Mouse (Mus musculus) bone marrow macrophage, adult 2 months (primary cell): Measurements from ENCODE around the gene Gpx3. TPM values are rescaled to one million over a fixed set of nuclear protein-coding genes. Genes with fewer than 3 reads are reported as not detected.

Experiments
- H3K27ac ChIP-seq: 2 replicates; pipeline ENCODE4 v1.5.1; 2012; ENCODE audit warnings: low read depth, low read length; ENCODE audit not compliant: insufficient read depth
- H3K4me1 ChIP-seq: 2 replicates; pipeline ENCODE4 v1.6.1; 2012; ENCODE audit warnings: low read length; ENCODE audit not compliant: control insufficient read depth, insufficient read depth
- H3K4me3 ChIP-seq: 2 replicates; pipeline ENCODE4 v1.5.1; 2012; ENCODE audit warnings: mild to moderate bottlenecking, low read length, moderate library complexity; ENCODE audit not compliant: insufficient read depth
- CTCF ChIP-seq: IDR thresholded peaks from 2 replicates; pipeline ENCODE4 v1.5.1; 2012; ENCODE audit warnings: low read depth, mild to moderate bottlenecking, low read length, moderate library complexity
- POLR2A ChIP-seq: IDR thresholded peaks from 2 replicates; pipeline ENCODE4 v1.6.1; 2012; ENCODE audit warnings: mild to moderate bottlenecking, low read depth, low read length, borderline replicate concordance
- polyA plus RNA-seq: library from polyadenylated mRNA; stranded (reverse); fragments of >200 nt; gene quantifications from 2 replicates; pipeline ENCODE4 v1.2.4, GENCODE M21; 2012; ENCODE audit not compliant: missing spikeins, insufficient read depth, insufficient read length

Gpx3 gene
- polyA plus RNA-seq, 1 experiment: 13.8 TPM

DNA sequence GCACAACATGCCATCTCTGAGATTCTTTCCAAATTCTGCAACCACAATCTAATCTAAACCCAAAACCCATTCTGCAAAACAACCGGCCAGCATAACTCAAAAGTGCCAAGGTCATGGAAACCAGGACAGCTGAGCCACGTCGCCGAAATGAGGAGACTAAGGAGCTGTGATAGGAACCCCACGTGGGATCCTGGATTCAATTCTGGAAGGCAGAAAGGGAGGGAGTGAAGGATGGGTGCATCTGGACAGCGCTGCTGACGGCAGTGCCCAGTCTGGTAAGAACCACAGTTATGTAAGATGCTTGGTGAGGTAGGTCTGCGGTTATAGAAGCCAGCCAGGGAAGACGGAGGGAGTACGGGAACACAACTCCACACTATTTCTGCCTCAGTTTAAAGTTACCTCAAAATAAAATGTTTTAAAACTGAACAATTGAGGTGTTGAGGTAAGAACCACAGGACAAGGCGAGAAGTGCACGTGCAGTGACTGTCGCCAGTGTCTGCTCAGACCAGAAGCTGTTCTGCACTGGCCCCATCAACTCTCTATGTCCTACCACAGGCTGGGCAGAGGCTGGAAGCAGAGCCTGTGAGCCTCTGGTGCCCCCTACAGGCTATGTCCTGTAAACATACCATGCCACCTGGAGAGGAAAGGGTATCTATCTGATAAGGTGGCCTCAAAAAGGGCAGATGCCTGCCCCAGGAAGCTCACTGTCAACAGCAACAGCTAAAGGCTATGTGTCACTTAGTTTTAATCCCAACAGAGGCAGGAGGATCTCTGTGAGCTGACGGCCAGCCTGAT is 25.3 kb downstream of the Gpx3 start:
- TF ChIP-seq CTCF (peak; percentile 83), POLR2A (no peak)
- Histone ChIP-seq H3K4me1 (no peaks in the 10 kb centered on the region), H3K27ac (no peak overlapping the region)

DNA sequence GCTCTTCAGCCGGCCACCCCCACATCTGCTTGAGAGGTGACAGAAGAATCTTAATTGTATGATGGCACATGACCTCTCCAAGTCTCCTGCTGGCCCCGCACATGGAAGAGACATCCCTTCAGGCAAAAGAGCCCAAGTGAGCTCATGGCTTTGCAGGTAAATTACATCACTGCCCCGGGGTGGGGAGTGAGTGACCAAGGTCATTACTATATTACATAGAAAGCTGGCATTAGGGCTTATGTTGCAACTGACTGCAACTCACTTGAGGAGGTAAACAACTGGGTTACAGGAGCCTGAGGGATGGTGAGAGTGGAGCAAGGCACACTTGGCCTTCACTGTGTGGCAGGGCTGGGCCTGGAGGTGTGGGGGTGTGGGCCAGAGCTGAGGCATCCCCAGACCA is 26.0 kb downstream of the Gpx3 start:
- TF ChIP-seq CTCF (no peak), POLR2A (no peak)

More for the DNA sequence above, 25.3 kb downstream of the Gpx3 start:
- H3K4me3 ChIP-seq: no peak overlapping the region

DNA sequence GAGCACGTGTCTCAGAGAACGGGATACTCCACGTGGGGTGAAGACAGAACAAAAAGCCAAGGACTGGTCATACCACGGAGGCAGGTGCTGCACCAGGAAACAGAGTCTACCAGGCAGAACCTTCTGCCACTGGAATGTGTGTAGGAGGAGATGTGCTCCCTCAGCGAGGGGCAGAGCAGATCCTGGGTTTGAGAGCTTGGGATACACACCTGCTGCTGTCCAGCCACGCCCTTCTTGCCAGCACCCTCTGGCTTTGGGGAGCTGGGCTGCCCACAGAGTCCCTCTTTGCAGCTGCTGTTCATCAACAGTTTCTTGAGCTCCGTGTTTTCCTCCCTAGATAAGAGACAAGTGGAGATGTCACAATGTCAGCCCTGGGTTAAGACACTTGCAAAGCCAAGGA is 26.6 kb downstream of the Gpx3 start:
- TF ChIP-seq POLR2A (no peak), CTCF (no peak)

More for the DNA sequence above, 26.0 kb downstream of the Gpx3 start:
- H3K27ac ChIP-seq: no peak overlapping the region
- no peaks in the 10 kb centered on the region for H3K4me1 ChIP-seq
- H3K4me3 ChIP-seq: no peak overlapping the region

DNA sequence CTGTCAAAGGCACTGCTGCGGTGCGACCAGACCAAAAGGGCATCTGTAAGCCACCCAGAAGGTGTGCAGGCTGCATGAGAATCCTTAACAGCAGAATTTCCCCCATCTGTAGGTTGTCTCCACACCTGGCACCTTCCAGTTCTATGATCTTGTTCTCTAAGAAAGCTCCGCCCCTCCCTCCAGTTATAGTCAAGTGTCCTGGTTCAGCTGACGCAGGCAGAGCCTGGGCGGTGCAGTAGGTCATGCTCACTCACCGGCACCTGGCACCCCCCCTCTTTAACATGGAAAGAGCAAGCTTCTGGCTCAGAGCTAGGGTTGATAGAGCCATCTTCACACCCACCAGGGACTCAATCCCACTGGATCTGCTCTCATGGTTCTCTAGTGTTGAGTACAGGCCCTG is 27.0 kb downstream of the Gpx3 start:
- H3K27ac ChIP-seq: no peak overlapping the region

More for the DNA sequence above, 26.6 kb downstream of the Gpx3 start:
- H3K4me1 ChIP-seq: peaks cover 6% of the 10 kb centered on the region
- no peak overlapping the region for H3K27ac ChIP-seq
- no peak overlapping the region for H3K4me3 ChIP-seq

DNA sequence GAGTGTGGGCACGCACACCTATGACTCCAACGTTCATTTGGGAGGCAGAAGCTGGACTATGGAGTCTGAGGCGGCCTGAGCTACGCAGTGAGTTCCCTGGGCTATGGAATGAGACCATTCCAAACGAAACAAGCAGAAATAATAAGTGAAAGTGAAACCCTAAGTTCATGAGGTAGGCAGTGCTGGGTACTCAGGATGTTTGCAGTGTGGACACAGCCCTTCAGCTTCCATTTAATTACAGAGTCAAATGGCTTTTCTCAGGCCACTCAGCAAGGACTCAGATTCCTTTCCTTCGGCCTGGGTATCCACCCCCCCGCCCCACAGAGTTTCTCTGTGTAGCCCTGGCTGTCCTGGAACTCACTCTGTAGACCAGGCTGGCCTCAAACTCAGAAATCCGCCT is 27.5 kb downstream of the Gpx3 start:
- TF ChIP-seq POLR2A (no peak), CTCF (no peak)
- no peak overlapping the region for H3K27ac ChIP-seq
- no peak overlapping the region for H3K4me3 ChIP-seq
- H3K4me1 ChIP-seq: peaks cover 13% of the 10 kb centered on the region

More for the DNA sequence above, 27.0 kb downstream of the Gpx3 start:
- peaks cover 9% of the 10 kb centered on the region for H3K4me1 ChIP-seq
- TF ChIP-seq POLR2A: no peak
- TF ChIP-seq CTCF: no peak
- no peak overlapping the region for H3K4me3 ChIP-seq

DNA sequence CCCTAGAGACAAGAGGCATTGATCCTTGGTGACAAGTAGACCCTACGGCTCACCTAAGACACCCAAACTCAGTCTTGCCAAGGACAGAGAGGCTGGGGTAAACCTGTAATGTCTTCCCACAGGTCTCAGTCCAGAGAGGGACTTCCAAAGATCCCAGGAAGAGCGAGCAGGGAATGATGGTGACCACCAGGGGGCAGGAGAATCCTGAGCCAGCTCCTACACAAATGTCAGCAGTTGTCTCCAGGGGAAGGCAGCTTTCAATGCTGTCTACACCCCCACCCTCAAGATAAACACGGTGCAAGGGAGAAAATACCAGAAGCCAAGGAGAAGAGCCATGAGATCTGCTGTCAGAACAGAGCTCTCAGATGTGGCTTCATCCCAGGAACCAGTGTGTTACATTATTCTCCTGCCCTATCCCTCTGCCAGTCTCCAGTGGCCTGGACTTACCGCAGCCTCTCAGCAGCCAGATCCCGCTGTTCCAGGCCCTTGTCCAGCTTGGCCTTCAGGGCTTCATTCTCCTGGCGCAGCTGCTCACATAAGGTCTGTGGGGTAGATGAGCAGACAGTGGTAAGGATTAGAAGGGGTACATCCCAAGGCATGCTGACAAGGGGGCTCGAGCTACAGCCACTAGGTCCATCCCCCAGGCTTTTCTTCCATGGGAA is 28.2 kb downstream of the Gpx3 start:
- no peak overlapping the region for H3K27ac ChIP-seq
- H3K4me3 ChIP-seq: no peak overlapping the region
- H3K4me1 ChIP-seq: peaks cover 19% of the 10 kb centered on the region
- TF ChIP-seq POLR2A (no peak), CTCF (peak; percentile 71)

DNA sequence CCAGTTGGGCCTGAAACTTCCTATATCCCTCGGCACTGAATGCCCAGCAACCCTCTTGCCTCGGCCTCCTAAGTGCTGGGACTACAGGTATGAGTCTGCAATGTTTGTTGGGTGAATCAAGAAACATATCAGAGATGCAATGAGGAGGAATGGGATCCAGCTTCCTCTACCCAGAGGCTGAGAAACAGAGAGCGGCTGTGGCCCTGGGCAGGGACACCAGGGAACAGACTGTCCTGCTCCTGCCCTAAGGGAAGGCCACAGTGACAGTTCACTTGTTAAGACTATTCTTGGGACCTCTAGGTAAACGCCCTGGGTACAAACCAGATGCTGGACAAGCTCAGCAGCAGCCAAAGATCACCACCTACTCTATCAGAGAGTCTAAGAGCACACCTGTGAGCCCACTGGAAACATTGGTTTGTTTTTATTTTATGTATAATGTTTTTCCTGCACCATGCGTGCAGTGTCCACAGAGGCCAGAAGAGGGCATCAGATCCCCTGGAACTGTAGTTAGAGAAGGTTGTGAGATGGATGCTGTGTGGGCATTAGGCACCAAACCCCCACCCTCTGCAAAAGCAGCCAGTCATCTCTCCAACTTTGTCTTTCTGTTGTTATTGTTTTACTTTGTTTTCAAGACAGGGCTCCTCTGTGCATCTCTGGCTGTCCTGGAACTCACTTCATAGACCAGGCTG is 29.3 kb downstream of the Gpx3 start:
- TF ChIP-seq CTCF (peak; percentile 37; the same call in 1 of the 2 replicates), POLR2A (no peak)
- Histone ChIP-seq H3K27ac (no peak overlapping the region), H3K4me1 (peaks cover 30% of the 10 kb centered on the region), H3K4me3 (no peak overlapping the region)

DNA sequence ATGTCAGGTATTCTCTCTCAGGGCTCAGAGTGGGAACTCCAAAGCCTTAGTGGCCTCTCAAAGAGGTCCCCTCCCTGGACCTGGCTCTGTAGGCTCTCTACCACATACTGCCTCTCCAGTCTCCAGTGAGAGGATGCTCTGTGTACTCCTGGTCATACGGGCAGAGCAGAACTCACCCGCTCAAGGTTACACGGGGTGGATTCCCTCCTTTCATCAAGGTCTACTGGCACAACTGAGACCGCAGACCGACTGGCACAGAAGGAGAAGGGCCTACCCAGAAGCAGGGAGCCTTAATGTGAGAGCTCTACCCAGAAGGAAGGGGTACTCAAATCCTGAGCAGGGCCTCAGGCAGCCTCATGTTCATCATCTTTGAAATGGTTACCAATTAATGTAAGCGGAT is 30.3 kb downstream of the Gpx3 start:
- H3K4me3 ChIP-seq: no peak overlapping the region
- no peak for TF ChIP-seq CTCF
- TF ChIP-seq POLR2A: no peak
- peaks cover 40% of the 10 kb centered on the region for H3K4me1 ChIP-seq
- H3K27ac ChIP-seq: no peak overlapping the region

DNA sequence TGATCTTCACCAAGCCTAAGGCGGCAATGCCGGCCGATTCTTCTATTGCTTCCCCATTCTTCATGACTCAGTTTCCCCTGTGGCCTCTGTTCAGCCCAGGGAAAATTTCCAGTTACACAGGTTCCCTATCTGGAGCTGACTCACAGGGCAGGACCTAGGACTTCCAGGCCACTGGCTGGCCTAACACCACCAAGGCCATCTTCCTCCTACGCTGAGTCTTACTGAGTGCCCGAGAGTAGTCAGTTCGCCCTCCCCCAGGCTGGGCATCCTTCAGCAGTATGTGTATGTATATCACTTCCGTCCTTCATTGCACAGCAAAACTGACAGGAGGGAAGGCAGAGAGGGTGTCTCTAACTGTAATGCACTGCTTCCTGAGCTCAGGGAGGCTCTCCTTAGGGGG is 31.9 kb downstream of the Gpx3 start:
- H3K4me1 ChIP-seq: peaks cover 48% of the 10 kb centered on the region
- H3K4me3 ChIP-seq: no peak overlapping the region
- no peak for TF ChIP-seq CTCF
- no peak for TF ChIP-seq POLR2A
- H3K27ac ChIP-seq: peak overlapping the region; percentile 87

DNA sequence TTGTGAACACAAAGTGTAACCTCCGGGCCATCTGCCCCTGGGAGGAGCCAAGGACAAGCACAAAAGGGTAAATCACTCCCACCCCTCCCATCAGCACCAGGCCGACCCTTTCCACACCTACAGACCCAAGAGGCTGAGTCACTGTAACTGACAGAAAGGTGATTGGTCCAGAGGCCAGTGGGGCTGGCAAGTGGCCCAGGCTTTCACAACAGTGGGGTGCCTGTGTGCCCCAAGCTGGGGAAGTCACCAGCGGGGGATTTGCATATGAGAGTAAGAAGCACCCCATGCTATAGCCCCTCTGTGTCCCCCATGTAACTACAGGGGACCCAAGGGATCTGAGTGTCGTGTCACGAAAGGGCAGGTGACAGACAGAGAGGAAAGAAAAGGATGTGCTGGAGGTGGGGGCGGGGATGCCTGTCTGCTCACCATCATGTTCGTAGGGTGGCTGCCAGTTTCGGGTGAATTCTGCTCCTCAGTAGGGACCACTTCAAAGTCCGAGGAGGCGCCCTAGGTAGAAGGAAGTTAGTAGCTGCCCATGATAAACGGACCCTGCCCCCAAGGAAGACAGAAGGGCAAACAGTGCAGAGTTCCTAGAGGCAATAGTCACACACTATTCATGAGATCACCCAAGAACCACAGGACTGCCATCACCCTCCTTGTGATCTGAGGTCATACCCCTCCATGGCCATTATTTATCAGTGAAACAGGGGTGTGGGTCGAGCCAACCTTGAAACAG is 34.0 kb downstream of the Gpx3 start:
- peak overlapping the region; percentile 87 for H3K27ac ChIP-seq

More for the DNA sequence above, 34.0 kb downstream of the Gpx3 start:
- no peak for TF ChIP-seq CTCF
- no peak for TF ChIP-seq POLR2A
- Histone ChIP-seq H3K4me3 (no peak overlapping the region), H3K4me1 (peaks cover 67% of the 10 kb centered on the region)
